Mouse (Mus musculus) 3134 (cell line): Measurements from ENCODE around the gene Esp22.
"Not testable (repeated sequence)": the region's sequence is repeated elsewhere in the genome, so short reads cannot be mapped to it uniquely, and the experiment has no call there.

Source experiments
- DNase-seq: peaks from one replicate; pipeline ENCODE4 v3.0.0-alpha.2; 2011; ENCODE audit warnings: low spot score; ENCODE audit not compliant: insufficient read length; ENCODE audit errors: extremely low read depth

Gene Esp22

DNA sequence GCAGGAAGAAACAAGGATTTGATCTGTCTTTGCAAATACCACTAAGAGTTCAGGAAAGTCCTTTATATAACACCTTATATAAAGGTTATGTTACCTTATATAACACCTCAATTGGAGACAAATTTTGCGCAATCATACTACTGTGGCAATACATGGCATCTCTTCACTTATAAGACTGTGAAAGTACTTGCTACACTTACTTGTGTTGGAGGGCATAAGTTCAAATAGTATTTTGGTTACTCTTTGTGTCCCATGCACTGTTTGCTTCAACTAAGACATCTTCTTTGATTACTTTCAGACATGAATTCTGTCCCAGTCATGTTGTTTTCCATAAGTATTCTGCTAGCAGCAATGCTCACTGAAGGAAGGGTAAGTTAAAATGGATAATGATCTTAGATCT is at the start of gene Esp22:
TSS of gene Esp22 (plus strand) at position 301 of the 400 bp plus-strand sequence.
- DNase-seq: no peak

- no peak for DNase-seq
Measured at GRCm38 (mm10) chr17:39063641-39064040, 31.5 kb upstream of the Esp22 start.

GRCm38 (mm10) chr17:39076937-39077336 is 18.2 kb upstream of the Esp22 start, which contains the start of gene Esp23:
Gene Esp23, minus strand, starts transcription at chr17:39077037.
- DNase-seq: no peak

- not testable (repeated sequence) for DNase-seq
Measured at GRCm38 (mm10) chr17:39107126-39107525, 12.0 kb downstream of the Esp22 start.

- not testable (repeated sequence) for DNase-seq
Measured at GRCm38 (mm10) chr17:39129156-39129555, 34.0 kb downstream of the Esp22 start.
